Mouse (Mus musculus) lung, postnatal 0 days (tissue): ENCODE data around the gene Cct3. TPM values are rescaled to one million over a fixed set of nuclear protein-coding genes. Genes with fewer than 3 reads are reported as not detected.
"Not testable (repeated sequence)": the region's sequence is repeated elsewhere in the genome, so short reads cannot be mapped to it uniquely, and the experiment has no call there.

Experiments
- ATAC-seq: fragments of 200-750 bp; cut with Nextera tagmentation; 2 replicates; pipeline ENCODE4 v1.8.0; 2017; ENCODE audit warnings: moderate library complexity
- DNase-seq: peaks from one replicate; pipeline ENCODE4 v3.0.0-alpha.2; 2016; ENCODE audit warnings: low spot score
- H3K27ac ChIP-seq: fragments of 300-500 bp; sonication (generic); 2 replicates; pipeline ENCODE4 v1.5.1; 2014; ENCODE audit warnings: antibody characterized with exemption, mild to moderate bottlenecking, low read length, mixed read lengths
- H3K27me3 ChIP-seq: fragments of 300-500 bp; sonication (generic); replicated peaks from 2 replicates; pipeline ENCODE4 v1.6.1; 2014; ENCODE audit warnings: low read length, mixed read lengths; ENCODE audit not compliant: insufficient read depth
- H3K36me3 ChIP-seq: fragments of 300-500 bp; sonication (generic); 2 replicates; pipeline ENCODE4 v1.6.1; 2014; ENCODE audit warnings: low read length, mixed read lengths; ENCODE audit not compliant: insufficient read depth
- H3K4me1 ChIP-seq: fragments of 300-500 bp; sonication (generic); 2 replicates; pipeline ENCODE4 v1.6.1; 2014; ENCODE audit warnings: antibody characterized with exemption, low read depth, low read length, mixed read lengths; ENCODE audit not compliant: insufficient read depth
- H3K4me2 ChIP-seq: fragments of 300-500 bp; sonication (generic); replicated peaks from 2 replicates; pipeline ENCODE4 v1.6.1; 2014; ENCODE audit warnings: low read depth, mild to moderate bottlenecking, low read length, moderate library complexity, mixed read lengths
- H3K4me3 ChIP-seq: fragments of 300-500 bp; sonication (generic); 2 replicates; pipeline ENCODE4 v1.5.1; 2014; ENCODE audit warnings: low read depth, low read length
- H3K9ac ChIP-seq: fragments of 300-500 bp; sonication (generic); replicated peaks from 2 replicates; pipeline ENCODE4 v1.6.1; 2014; ENCODE audit warnings: low read depth, mild to moderate bottlenecking
- H3K9me3 ChIP-seq: fragments of 300-500 bp; sonication (generic); 2 replicates; pipeline ENCODE4 v1.6.1; 2016; ENCODE audit warnings: low read length, mixed read lengths
- CTCF ChIP-seq: IDR thresholded peaks from 2 replicates; pipeline ENCODE4 v1.5.1; 2016; ENCODE audit warnings: antibody characterized with exemption, mild to moderate bottlenecking
- EP300 ChIP-seq: IDR thresholded peaks from 2 replicates; pipeline ENCODE4 v1.6.1; 2016; ENCODE audit warnings: antibody characterized with exemption, mild to moderate bottlenecking, control low read depth
- WGBS: fragments of 180-500 bp; shearing (Covaris S2); extraction: QIAGEN DNeasy Blood & Tissue Kit; methylation state at CpG from one replicate; pipeline ENCODE4 v1.1.7; 2014; 5-methylcytosine and 5-hydroxymethylcytosine counted together
- polyA plus RNA-seq: library from polyadenylated mRNA; unstranded; fragments of >200 nt; fragmentation: Nextera tagmentation; extraction: Ambion mirVana; gene quantifications from 2 replicates; pipeline ENCODE4 v1.2.1, GENCODE M21; 2015

Cct3 gene
- polyA plus RNA-seq, 1 experiment from 2014 or later = 173 TPM

DNA sequence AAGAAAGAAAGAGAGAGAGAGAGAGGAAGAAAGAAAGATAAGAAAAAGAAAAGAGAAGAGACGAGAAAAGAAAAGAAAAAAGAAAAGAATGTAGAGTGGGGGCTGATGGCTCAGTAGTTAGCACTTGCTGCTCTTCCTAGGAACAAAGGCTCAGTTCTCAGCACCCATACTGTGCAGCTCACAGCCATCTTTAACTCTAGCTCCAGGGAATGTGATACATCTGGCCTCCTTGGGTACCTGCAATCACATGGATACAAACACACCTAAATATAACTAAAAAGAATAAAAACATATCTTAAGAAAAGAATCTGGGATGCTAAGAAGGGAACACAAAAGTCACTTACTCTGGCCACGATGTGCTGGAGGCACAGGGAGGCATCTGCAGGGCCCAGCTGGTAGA lies 20.8 kb upstream of the Cct3 start:
- WGBS = 84% methylated on average over 2 of the region's 2 CpGs

GRCm38 (mm10) chr3:88276529-88277143 lies 20.3 kb upstream of the Cct3 start:
- H3K36me3 ChIP-seq = no peaks in the 10 kb centered on the region
- no peaks in the 10 kb centered on the region for H3K27me3 ChIP-seq
- 28% methylated on average over 7 of the region's 7 CpGs for WGBS
- no peak overlapping the region for H3K9ac ChIP-seq
- no peaks in the 10 kb centered on the region for H3K9me3 ChIP-seq
- no peak overlapping the region for H3K27ac ChIP-seq
- no peak overlapping the region for H3K4me2 ChIP-seq
- H3K4me3 ChIP-seq = no peak overlapping the region
- no peaks in the 10 kb centered on the region for H3K4me1 ChIP-seq
- ATAC-seq = 0 out of 2 replicates have a peak, but pooled peaks have one; percentile 23
- TF ChIP-seq EP300 (no peak), CTCF (peak; percentile 71)
- DNase-seq = no peak

More for the DNA sequence above, 20.8 kb upstream of the Cct3 start:
- Histone ChIP-seq H3K36me3 (no peaks in the 10 kb centered on the region), H3K4me2 (no peak overlapping the region), H3K27ac (no peak overlapping the region), H3K9ac (no peak overlapping the region), H3K4me1 (no peaks in the 10 kb centered on the region), H3K27me3 (no peaks in the 10 kb centered on the region), H3K9me3 (no peaks in the 10 kb centered on the region), H3K4me3 (no peak overlapping the region)
- no peak for DNase-seq
- ATAC-seq = no peak
- TF ChIP-seq EP300 (no peak), CTCF (no peak)

DNA sequence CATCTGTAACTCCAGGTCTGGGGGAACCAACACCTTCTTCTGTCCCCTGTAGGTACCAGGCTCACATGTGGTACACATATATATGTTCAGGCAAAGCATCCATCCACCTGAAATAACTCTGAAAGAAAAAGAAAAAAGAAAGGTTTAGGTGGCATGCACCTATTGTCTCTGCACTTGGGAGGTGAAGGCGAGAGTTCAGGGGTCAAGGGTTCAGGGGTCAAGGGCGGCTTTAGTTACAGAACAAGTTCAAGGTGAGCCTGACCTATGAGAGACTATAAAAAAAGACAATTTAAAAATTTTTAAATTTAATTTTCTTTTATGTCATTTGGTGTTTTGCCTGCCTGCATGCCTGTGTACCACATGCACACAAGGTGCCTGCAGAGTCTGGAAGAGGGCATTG lies 16.9 kb upstream of the Cct3 start:
- no peak overlapping the region for H3K9ac ChIP-seq
- H3K27ac ChIP-seq = no peak overlapping the region
- ATAC-seq (no peak), DNase-seq (no peak)
- H3K4me2 ChIP-seq = 0 out of 2 replicates have a peak overlapping the region, but pooled peaks have one; percentile 34
- 92% methylated on average over 2 of the region's 2 CpGs for WGBS
- no peaks in the 10 kb centered on the region for H3K9me3 ChIP-seq
- no peaks in the 10 kb centered on the region for H3K27me3 ChIP-seq
- H3K4me3 ChIP-seq = no peak overlapping the region
- H3K4me1 ChIP-seq = no peaks in the 10 kb centered on the region
- no peaks in the 10 kb centered on the region for H3K36me3 ChIP-seq
- no peak for TF ChIP-seq EP300
- no peak for TF ChIP-seq CTCF

DNA sequence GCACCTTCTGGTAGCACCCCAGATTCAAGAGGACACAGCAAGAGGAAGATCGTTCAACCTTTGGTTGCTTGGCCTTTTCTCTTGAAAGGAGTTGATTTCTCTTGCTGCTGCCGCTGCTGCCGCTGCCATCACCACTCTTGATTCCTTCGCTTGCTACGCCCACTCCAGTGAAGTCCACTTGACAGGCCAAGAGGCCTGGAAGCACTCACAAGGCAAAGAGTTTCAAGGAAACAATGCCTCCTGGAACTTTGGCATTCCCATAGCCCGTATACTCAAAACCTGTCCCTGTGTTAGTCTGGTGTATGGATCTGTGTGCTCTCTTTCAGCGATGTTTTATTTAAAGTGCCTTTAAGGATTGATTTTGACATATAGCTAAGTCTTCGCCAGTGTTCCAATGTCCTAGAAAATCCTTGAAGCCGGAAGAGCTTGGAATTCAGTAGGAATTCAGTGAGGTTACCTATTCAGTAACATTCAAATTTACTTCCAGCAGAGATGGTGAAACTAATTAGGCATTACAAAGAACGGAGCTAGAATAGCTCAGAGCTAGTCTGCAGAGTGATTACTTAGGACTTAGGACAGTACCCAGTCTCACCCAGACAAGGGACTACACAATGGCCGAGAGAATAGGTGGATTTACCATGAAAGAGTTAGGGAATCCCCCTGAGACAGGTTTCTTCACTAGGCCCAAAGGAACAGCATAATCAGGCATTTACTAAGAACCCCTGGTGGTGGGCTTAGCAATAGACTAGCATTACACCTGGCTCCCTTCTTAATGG lies 15.6 kb upstream of the Cct3 start:
- 49% methylated on average over 11 of the region's 11 CpGs for WGBS
- peak overlapping the region; percentile 51 for H3K27ac ChIP-seq
- peak; percentile 76 for TF ChIP-seq EP300
- H3K4me3 ChIP-seq, H3K9ac ChIP-seq, H3K36me3 ChIP-seq, H3K4me1 ChIP-seq, H3K9me3 ChIP-seq, H3K27me3 ChIP-seq: not testable (repeated sequence)
- H3K4me2 ChIP-seq = peak overlapping the region; percentile 34
- peak; percentile 80 for DNase-seq
- ATAC-seq = peak; percentile 67

GRCm38 (mm10) chr3:88284815-88285564 lies 11.9 kb upstream of the Cct3 start:
- not testable (repeated sequence) for H3K9me3 ChIP-seq, H3K36me3 ChIP-seq, H3K4me2 ChIP-seq, H3K4me3 ChIP-seq, H3K27me3 ChIP-seq, H3K9ac ChIP-seq, H3K27ac ChIP-seq, H3K4me1 ChIP-seq, DNase-seq, ATAC-seq
- whole genome bisulfite sequencing = 94% methylated on average over 14 of the region's 14 CpGs

GRCm38 (mm10) chr3:88285565-88285895 lies 11.4 kb upstream of the Cct3 start:
- H3K36me3 ChIP-seq, DNase-seq: not testable (repeated sequence)
- no CpG with 5 or more reads among the region's 2 CpGs for WGBS

More at GRCm38 (mm10) chr3:88285565-88285895, 11.4 kb upstream of the Cct3 start:
- ATAC-seq, H3K27me3 ChIP-seq, H3K9ac ChIP-seq, H3K4me3 ChIP-seq, H3K9me3 ChIP-seq, H3K27ac ChIP-seq, H3K4me1 ChIP-seq, H3K4me2 ChIP-seq: not testable (repeated sequence)
